Mouse (Mus musculus) cerebellum, adult 2 months (tissue): Measurements from ENCODE around the gene Cckbr.

Source experiments
- CTCF ChIP-seq: fragments of 200-500 bp; IDR thresholded peaks from 2 replicates; pipeline ENCODE4 v1.5.1; 2011; ENCODE audit warnings: low read depth, mild to moderate bottlenecking, control low read depth, low read length, moderate library complexity, borderline replicate concordance; ENCODE audit not compliant: insufficient read depth
- POLR2A ChIP-seq: fragments of 200-500 bp; IDR thresholded peaks from 2 replicates; pipeline ENCODE4 v1.6.1; 2011; ENCODE audit warnings: low read length, control low read depth, borderline replicate concordance; ENCODE audit not compliant: insufficient read depth

DNA sequence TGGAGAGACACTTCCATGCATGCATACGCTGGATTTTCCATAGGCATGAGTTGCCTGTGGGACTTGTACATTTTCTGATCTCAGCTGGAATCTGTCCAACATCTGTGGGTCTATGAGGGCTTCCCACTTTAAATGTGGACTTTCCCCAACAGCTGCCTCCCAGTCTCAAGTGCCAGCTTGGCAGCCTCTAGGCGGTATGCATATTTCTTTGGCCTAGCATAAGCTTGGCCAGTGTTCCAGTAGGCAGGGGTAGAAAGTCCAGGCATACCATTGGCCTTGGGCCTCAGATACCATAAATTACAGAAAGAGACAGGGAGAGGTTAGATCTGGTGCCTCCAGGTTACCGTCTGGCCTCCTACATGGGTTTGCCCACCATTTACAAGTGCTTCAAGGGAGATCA lies 72.3 kb downstream of the Cckbr start:
- TF ChIP-seq CTCF (no peak), POLR2A (no peak)
